Mouse (Mus musculus) CH12.LX (cell line): ENCODE results near the gene Phc2. TPM values are rescaled to one million over a fixed set of nuclear protein-coding genes. Genes with fewer than 3 reads are reported as not detected.
A peak's percentile ranks its signal among the peaks of the same experiment; 100 is the strongest.

ENCODE experiments used
- DNase-seq: peaks from one replicate; pipeline ENCODE4 v3.0.0-alpha.2; 2013; ENCODE audit errors: extremely low read depth
- H3K27ac ChIP-seq: 2 replicates; pipeline ENCODE4 v1.5.1; 2012; ENCODE audit warnings: low read depth, mild to moderate bottlenecking, control low read depth, moderate library complexity; ENCODE audit not compliant: insufficient read depth
- H3K27me3 ChIP-seq: replicated peaks from 2 replicates; pipeline ENCODE3; 2012; ENCODE audit warnings: inconsistent platforms
- H3K36me3 ChIP-seq, 2 experiments: replicated peaks in 1 of 2; 2 replicates each; pipeline versions ENCODE3 to v1.6.1; 2012; ENCODE audit warnings: inconsistent platforms in 1 of 2, low read length in 1 of 2, mild to moderate bottlenecking in 1 of 2, mixed read lengths in 1 of 2, moderate library complexity in 1 of 2; ENCODE audit not compliant: control insufficient read depth in 1 of 2, insufficient read depth in 1 of 2
- H3K4me1 ChIP-seq, 2 experiments: 2 replicates each; pipeline ENCODE4 v1.6.1; 2012; ENCODE audit warnings: inconsistent platforms in 1 of 2, moderate library complexity in 1 of 2; ENCODE audit not compliant: insufficient read depth in 2 of 2, control insufficient read depth in 1 of 2
- H3K4me2 ChIP-seq: 2 replicates; pipeline ENCODE4 v1.6.1; 2012; ENCODE audit warnings: low read depth, mild to moderate bottlenecking, control low read depth; ENCODE audit not compliant: poor library complexity, insufficient read depth, severe bottlenecking
- H3K4me3 ChIP-seq, 3 experiments: fragments of 150-350 bp in 1 of 3; sonication (generic) in 1 of 3; replicated peaks in 1 of 3; 2 replicates each; pipeline versions ENCODE3 to v1.5.1; 2011 to 2012; ENCODE audit warnings: low read depth in 2 of 3, low read length in 2 of 3, mild to moderate bottlenecking in 2 of 3, moderate library complexity in 2 of 3, control low read depth in 1 of 3, improper control_type of control experiment in 1 of 3, inconsistent platforms in 1 of 3, mixed read lengths in 1 of 3; ENCODE audit not compliant: poor library complexity in 1 of 3
- H3K79me2 ChIP-seq: replicated peaks from 2 replicates; pipeline ENCODE4 v1.6.1; 2012; ENCODE audit warnings: mild to moderate bottlenecking, moderate library complexity; ENCODE audit not compliant: control insufficient read depth, poor library complexity, insufficient read depth, severe bottlenecking; ENCODE audit errors: extremely low read depth
- H3K9ac ChIP-seq: 2 replicates; pipeline ENCODE4 v1.6.1; 2012; ENCODE audit warnings: low read depth, mild to moderate bottlenecking, control low read depth, moderate library complexity; ENCODE audit not compliant: insufficient read depth
- H3K9me3 ChIP-seq: replicated peaks from 2 replicates; pipeline ENCODE3; 2012; ENCODE audit warnings: low read length, inconsistent platforms, mixed read lengths
- CHD1 ChIP-seq: IDR thresholded peaks from 2 replicates; pipeline ENCODE4 v1.6.1; 2012; ENCODE audit warnings: low read depth, low read length, improper control_type of control experiment, inconsistent platforms
- E2F4 ChIP-seq: IDR thresholded peaks from 2 replicates; pipeline ENCODE4 v1.6.1; 2011; ENCODE audit warnings: low read depth, low read length, improper control_type of control experiment; ENCODE audit not compliant: insufficient replicate concordance
- ELF1 ChIP-seq: IDR thresholded peaks from 2 replicates; pipeline ENCODE4 v1.6.1; 2014; ENCODE audit warnings: low read depth, mild to moderate bottlenecking, inconsistent platforms, low read length, improper control_type of control experiment
- EP300 ChIP-seq: IDR thresholded peaks from 2 replicates; pipeline ENCODE4 v1.6.1; 2011; ENCODE audit warnings: low read length, improper control_type of control experiment
- IRF4 ChIP-seq: IDR thresholded peaks from 2 replicates; pipeline ENCODE4 v1.6.1; 2014; ENCODE audit warnings: low read depth, mild to moderate bottlenecking, inconsistent platforms, low read length, improper control_type of control experiment
- JUND ChIP-seq: conservative IDR thresholded peaks from 2 replicates; pipeline ENCODE4 v1.6.1; 2011; ENCODE audit warnings: low read depth, low read length, improper control_type of control experiment
- KAT2A ChIP-seq: IDR thresholded peaks from 2 replicates; pipeline ENCODE4 v1.6.1; 2012; ENCODE audit warnings: low read length, improper control_type of control experiment, inconsistent platforms; ENCODE audit not compliant: insufficient replicate concordance
- MAFK ChIP-seq: IDR thresholded peaks from 2 replicates; pipeline ENCODE4 v1.6.1; 2011; ENCODE audit warnings: low read length, improper control_type of control experiment; ENCODE audit not compliant: insufficient replicate concordance
- MEF2A ChIP-seq: IDR thresholded peaks from 2 replicates; pipeline ENCODE4 v1.6.1; 2014; ENCODE audit warnings: low read depth, mild to moderate bottlenecking, inconsistent platforms, low read length, improper control_type of control experiment, borderline replicate concordance
- POLR2AphosphoS2 ChIP-seq: IDR thresholded peaks from 2 replicates; pipeline ENCODE4 v1.6.1; 2011; ENCODE audit warnings: low read depth, low read length, improper control_type of control experiment
- RAD21 ChIP-seq: IDR thresholded peaks from 2 replicates; pipeline ENCODE4 v1.6.1; 2011; ENCODE audit warnings: low read depth, mild to moderate bottlenecking, low read length, improper control_type of control experiment, moderate library complexity
- USF1 ChIP-seq: IDR thresholded peaks from 2 replicates; pipeline ENCODE4 v1.6.1; 2014; ENCODE audit warnings: low read depth, mild to moderate bottlenecking, inconsistent platforms, low read length, improper control_type of control experiment
- ZNF384 ChIP-seq: IDR thresholded peaks from 2 replicates; pipeline ENCODE4 v1.6.1; 2012; ENCODE audit warnings: low read depth, low read length, improper control_type of control experiment, inconsistent platforms
- dilution Hi-C: fragments of 300-500 bp; cut with MboI; formaldehyde crosslinking; loops from 2 replicates; pipeline ENCODE4 v1.14.3; 2020; ENCODE audit warnings: low sequenced_read_pairs; ENCODE audit not compliant: extremely low pct_unique_long_range_greater_than_20kb, extremely low pct_ligation_motif_present
- in situ Hi-C: fragments of 300-500 bp; cut with MboI; formaldehyde crosslinking; loops from 3 replicates; pipeline ENCODE4 v1.14.3; 2019; ENCODE audit warnings: low sequenced_read_pairs, low pct_ligation_motif_present, low pct_unique_long_range_greater_than_20kb, mixed read lengths
- polyA plus RNA-seq: library from polyadenylated mRNA; unstranded; fragments of >175 nt; gene quantifications from 2 replicates; pipeline ENCODE4 v1.2.1, GENCODE M21; 2012; ENCODE audit warnings: low read depth; ENCODE audit not compliant: insufficient read length
- total RNA-seq, 2 experiments: library from RNA; depleted of rRNA; stranded (reverse); fragments of 300-350 nt in 1 of 2; fragments of >200 nt in 1 of 2; gene quantifications; 2 replicates each; pipeline ENCODE4 v1.2.3; 2012 to 2014

Phc2 gene
- total and polyA plus RNA-seq, 3 experiments: 24.1 to 53.2 (median 29.6) TPM

- dilution Hi-C loops (no loop called here), in situ Hi-C loops (no loop called here)
- no peaks in the 10 kb centered on the region for H3K36me3 ChIP-seq
- no peak overlapping the region for H3K9ac ChIP-seq
- H3K27me3 ChIP-seq: peaks cover 1% of the 10 kb centered on the region
- peaks cover 8 to 61% of the 10 kb centered on the region in 2 experiments for H3K4me1 ChIP-seq
- no peaks in the 10 kb centered on the region for H3K79me2 ChIP-seq
- no peaks in the 10 kb centered on the region for H3K9me3 ChIP-seq
- H3K27ac ChIP-seq: no peak overlapping the region
- H3K4me2 ChIP-seq: no peak overlapping the region
- H3K4me3 ChIP-seq: no peak overlapping the region
- TF ChIP-seq JUND (no peak), POLR2AphosphoS2 (no peak), MAFK (no peak), E2F4 (no peak), EP300 (no peak), ZNF384 (no peak), USF1 (no peak), MEF2A (no peak), CHD1 (no peak), RAD21 (no peak), KAT2A (no peak)
- TF ChIP-seq, all 38 proteins: peak for 0
- no peak for DNase-seq
Observed at GRCm38 (mm10) chr4:128617363-128618120, 37.0 kb upstream of the Phc2 start.

- H3K4me2 ChIP-seq: peak within 1 kb of the TSS; percentile 48
- H3K79me2 ChIP-seq: no peaks in the 10 kb centered on the region
- H3K36me3 ChIP-seq: no peaks in the 10 kb centered on the region
- peaks cover 8 to 56% of the 10 kb centered on the region in 2 experiments for H3K4me1 ChIP-seq
- H3K27me3 ChIP-seq: peaks cover 1% of the 10 kb centered on the region
- no peaks in the 10 kb centered on the region for H3K9me3 ChIP-seq
- no peak within 1 kb of the TSS for H3K27ac ChIP-seq
- dilution Hi-C loops (no loop called here), in situ Hi-C loops (no loop called here)
- H3K9ac ChIP-seq: peak within 1 kb of the TSS; percentile 54
- TF ChIP-seq ELF1 (0 out of 2 replicates have a peak, but pooled peaks have one; percentile 8), IRF4 (no peak), EP300 (no peak)
- H3K4me3 ChIP-seq: no peak within 1 kb of the TSS
- no peak for DNase-seq
Observed at GRCm38 (mm10) chr4:128618246-128618911, 36.1 kb upstream of the Phc2 start, which contains the start of gene Tlr12. TSS of gene Tlr12 (minus strand) at chr4:128618619.
